Mouse (Mus musculus) E14TG2a.4 (cell line): ENCODE results near the gene Olfr172.

Experiments
- CTCF ChIP-seq: conservative IDR thresholded peaks from 2 replicates; pipeline ENCODE4 v1.5.1; 2014; ENCODE audit warnings: low read length
- POU5F1 ChIP-seq: IDR thresholded peaks from 2 replicates; pipeline ENCODE4 v1.6.1; 2014; ENCODE audit warnings: low read length, borderline replicate concordance

DNA sequence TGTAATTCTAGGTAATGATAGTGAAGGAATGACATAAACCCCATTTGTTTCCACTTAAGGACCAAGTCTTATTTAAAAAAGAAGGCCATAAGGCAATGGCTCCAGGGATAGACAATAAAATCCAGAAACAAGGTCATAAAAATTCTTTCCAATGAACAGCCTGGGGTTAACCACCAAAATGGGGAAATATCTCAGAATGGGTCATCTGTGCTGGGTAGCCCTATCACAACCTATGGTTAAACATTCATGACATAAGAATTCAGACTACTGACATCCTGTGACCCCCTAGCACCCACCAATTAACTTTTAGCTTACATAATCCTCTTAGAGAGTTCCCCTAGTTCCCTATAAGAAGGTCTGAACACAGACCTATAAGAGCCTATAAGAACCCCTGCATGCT is 6.8 kb downstream of the Olfr172 start:
- TF ChIP-seq POU5F1 (no peak), CTCF (no peak)
